Mouse (Mus musculus): ENCODE measurements around the gene Olfr430. TPM values are rescaled to one million over a fixed set of nuclear protein-coding genes. Genes with fewer than 3 reads are reported as not detected.
"Not testable (repeated sequence)": the region's sequence is repeated elsewhere in the genome, so short reads cannot be mapped to it uniquely, and the experiment has no call there.

The Olfr430 gene
- total and polyA plus RNA-seq, 2 experiments from 2014 or later = not detected

DNA sequence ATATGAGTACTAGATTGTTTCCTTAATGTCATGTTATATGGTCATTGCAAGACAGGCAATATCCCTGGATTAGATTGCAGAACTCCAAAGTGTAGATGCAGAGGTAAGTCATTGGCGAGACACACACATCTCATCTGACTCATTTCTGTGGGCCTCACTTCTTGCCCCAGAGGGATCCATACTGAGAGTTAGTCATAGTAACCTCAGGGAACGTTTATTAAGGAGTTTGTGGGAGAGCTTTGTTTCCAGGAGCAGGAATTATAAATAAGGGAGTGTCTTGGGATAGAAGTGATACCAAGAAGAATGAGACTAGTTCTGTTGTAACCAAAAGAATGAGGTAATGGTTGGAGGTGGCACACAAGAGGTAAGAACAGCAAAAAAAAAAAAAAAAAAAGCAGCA lies 17.5 kb upstream of the Olfr430 start, which contains the start of gene Olfr432:
Gene Olfr432, plus strand, starts transcription at position 313 of the 400 bp plus-strand sequence.
- ATAC-seq = no peak
- no peak for TF ChIP-seq CTCF (IDR thresholded peaks at IDR 0.05; ENCODE audit: low read depth)
- Histone ChIP-seq H3K4me2 (ENCODE audit: low read depth) (no peak within 1 kb of the TSS), H3K4me3 (ENCODE audit: low read depth, low read length) (no peak within 1 kb of the TSS), H3K9ac (no peak within 1 kb of the TSS), H3K9me3 (ENCODE audit: low read length) (no peaks in the 10 kb centered on the region), H3K4me1 (ENCODE audit: insufficient read depth) (no peaks in the 10 kb centered on the region), H3K27me3 (ENCODE audit: insufficient read depth, low read length) (no peaks in the 10 kb centered on the region), H3K36me3 (ENCODE audit: insufficient read depth) (no peaks in the 10 kb centered on the region), H3K27ac (ENCODE audit: low read depth, low read length) (no peak within 1 kb of the TSS)
- no peak for DNase-seq
- 74% methylated on average over 2 of the region's 2 CpGs for WGBS

DNA sequence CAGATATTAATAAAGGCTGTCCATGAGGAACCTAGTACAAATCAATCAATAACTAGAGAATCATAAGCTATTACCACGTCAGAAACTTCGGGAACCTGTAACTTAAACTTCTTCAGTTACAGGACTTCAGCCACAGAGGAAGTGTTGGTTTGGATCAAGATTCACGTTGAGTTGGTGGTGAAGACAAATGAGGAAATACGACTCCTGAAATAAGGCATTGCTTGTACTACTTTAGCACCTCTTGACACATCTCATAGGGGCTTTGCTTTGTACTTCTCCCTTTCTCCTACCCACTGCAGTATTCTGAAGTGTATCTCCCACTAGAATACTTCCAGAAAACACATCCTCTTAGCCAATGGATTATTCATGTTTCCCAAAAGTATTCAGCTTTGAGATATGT lies 17.0 kb upstream of the Olfr430 start:
- H3K9me3 ChIP-seq (ENCODE audit: low read length); DNase-seq; H3K27ac ChIP-seq (ENCODE audit: low read depth, low read length); H3K4me3 ChIP-seq (ENCODE audit: low read depth, low read length); H3K27me3 ChIP-seq (ENCODE audit: insufficient read depth, low read length); H3K9ac ChIP-seq; H3K36me3 ChIP-seq (ENCODE audit: insufficient read depth); H3K4me2 ChIP-seq (ENCODE audit: low read depth); ATAC-seq; H3K4me1 ChIP-seq (ENCODE audit: insufficient read depth): not testable (repeated sequence)
- 84% methylated on average over 4 of the region's 4 CpGs for WGBS

DNA sequence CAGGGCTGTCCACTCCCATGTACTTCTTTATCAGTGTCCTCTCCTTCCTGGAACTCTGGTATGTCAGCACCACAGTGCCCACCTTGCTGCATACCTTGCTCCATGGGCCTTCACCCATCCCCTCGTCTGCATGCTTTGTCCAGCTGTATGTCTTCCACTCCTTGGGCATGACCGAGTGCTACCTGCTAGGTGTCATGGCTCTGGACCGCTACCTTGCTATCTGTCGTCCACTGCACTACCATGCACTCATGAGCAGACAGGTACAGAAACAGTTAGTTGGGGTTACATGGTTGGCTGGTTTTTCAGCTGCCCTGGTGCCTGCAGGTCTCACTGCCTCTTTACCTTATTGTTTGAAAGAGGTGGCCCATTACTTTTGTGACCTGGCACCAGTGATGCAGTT lies 15.9 kb upstream of the Olfr430 start:
- no peak for TF ChIP-seq CTCF (IDR thresholded peaks at IDR 0.05; ENCODE audit: low read depth)
- DNase-seq = no peak
- Histone ChIP-seq H3K4me3 (ENCODE audit: low read depth, low read length) (no peak overlapping the region), H3K27ac (ENCODE audit: low read depth, low read length) (no peak overlapping the region), H3K9me3 (ENCODE audit: low read length) (no peaks in the 10 kb centered on the region), H3K9ac (no peak overlapping the region), H3K4me2 (ENCODE audit: low read depth) (no peak overlapping the region), H3K27me3 (ENCODE audit: insufficient read depth, low read length) (no peaks in the 10 kb centered on the region), H3K36me3 (ENCODE audit: insufficient read depth) (no peaks in the 10 kb centered on the region), H3K4me1 (ENCODE audit: insufficient read depth) (no peaks in the 10 kb centered on the region)
- WGBS = 94% methylated on average over 4 of the region's 4 CpGs
- ATAC-seq = no peak

- H3K9ac ChIP-seq = no peak overlapping the region
- H3K27ac ChIP-seq (ENCODE audit: low read depth, low read length) = no peak overlapping the region
- DNase-seq (no peak), ATAC-seq (no peak)
- H3K27me3 ChIP-seq (ENCODE audit: insufficient read depth, low read length) = no peaks in the 10 kb centered on the region
- H3K4me2 ChIP-seq (ENCODE audit: low read depth) = no peak overlapping the region
- no peak overlapping the region for H3K4me3 ChIP-seq (ENCODE audit: low read depth, low read length)
- WGBS = 91% methylated on average over 4 of the region's 4 CpGs
- TF ChIP-seq CTCF (IDR thresholded peaks at IDR 0.05; ENCODE audit: low read depth) = no peak
- no peaks in the 10 kb centered on the region for H3K4me1 ChIP-seq (ENCODE audit: insufficient read depth)
- no peaks in the 10 kb centered on the region for H3K9me3 ChIP-seq (ENCODE audit: low read length)
- H3K36me3 ChIP-seq (ENCODE audit: insufficient read depth) = no peaks in the 10 kb centered on the region
Measured at GRCm38 (mm10) chr1:174051515-174051914, 14.9 kb upstream of the Olfr430 start.

GRCm38 (mm10) chr1:174051931-174052536 lies 14.4 kb upstream of the Olfr430 start:
- WGBS = 86% methylated on average over 5 of the region's 5 CpGs
- Histone ChIP-seq H3K4me1 (ENCODE audit: insufficient read depth) (no peaks in the 10 kb centered on the region), H3K4me3 (ENCODE audit: low read depth, low read length) (no peak overlapping the region), H3K4me2 (ENCODE audit: low read depth) (no peak overlapping the region), H3K36me3 (ENCODE audit: insufficient read depth) (no peaks in the 10 kb centered on the region), H3K9me3 (ENCODE audit: low read length) (no peaks in the 10 kb centered on the region), H3K27ac (ENCODE audit: low read depth, low read length) (no peak overlapping the region), H3K9ac (no peak overlapping the region), H3K27me3 (ENCODE audit: insufficient read depth, low read length) (no peaks in the 10 kb centered on the region)
- no peak for TF ChIP-seq CTCF (IDR thresholded peaks at IDR 0.05; ENCODE audit: low read depth)
- ATAC-seq = no peak
- DNase-seq = no peak

DNA sequence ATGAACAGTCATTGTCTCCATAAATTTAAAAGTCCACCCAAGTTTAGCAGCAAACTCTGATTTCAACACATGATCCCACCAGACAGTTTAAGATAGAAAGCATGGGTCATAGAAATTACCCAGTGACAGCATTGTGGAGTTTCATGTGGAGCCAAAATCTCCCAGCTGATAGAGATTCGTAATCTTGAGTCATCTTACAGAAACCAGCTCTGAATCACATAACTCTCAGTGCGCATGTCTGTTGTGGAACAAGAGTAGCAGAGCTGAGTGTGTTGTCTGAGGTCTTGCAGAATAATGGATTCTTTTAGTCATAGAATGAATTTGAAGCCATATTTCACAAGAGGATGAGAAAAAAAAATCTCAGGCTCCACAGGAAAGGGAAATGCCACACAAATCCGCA lies 13.4 kb upstream of the Olfr430 start:
- DNase-seq = no peak
- H3K4me1 ChIP-seq (ENCODE audit: insufficient read depth) = no peaks in the 10 kb centered on the region
- no peaks in the 10 kb centered on the region for H3K27me3 ChIP-seq (ENCODE audit: insufficient read depth, low read length)
- H3K4me2 ChIP-seq (ENCODE audit: low read depth) = no peak overlapping the region
- no peak overlapping the region for H3K9ac ChIP-seq
- 82% methylated on average over 3 of the region's 3 CpGs for WGBS
- no peaks in the 10 kb centered on the region for H3K9me3 ChIP-seq (ENCODE audit: low read length)
- ATAC-seq = no peak
- TF ChIP-seq CTCF (IDR thresholded peaks at IDR 0.05; ENCODE audit: low read depth) = no peak
- H3K36me3 ChIP-seq (ENCODE audit: insufficient read depth) = no peaks in the 10 kb centered on the region
- H3K27ac ChIP-seq (ENCODE audit: low read depth, low read length) = no peak overlapping the region
- H3K4me3 ChIP-seq (ENCODE audit: low read depth, low read length) = no peak overlapping the region

DNA sequence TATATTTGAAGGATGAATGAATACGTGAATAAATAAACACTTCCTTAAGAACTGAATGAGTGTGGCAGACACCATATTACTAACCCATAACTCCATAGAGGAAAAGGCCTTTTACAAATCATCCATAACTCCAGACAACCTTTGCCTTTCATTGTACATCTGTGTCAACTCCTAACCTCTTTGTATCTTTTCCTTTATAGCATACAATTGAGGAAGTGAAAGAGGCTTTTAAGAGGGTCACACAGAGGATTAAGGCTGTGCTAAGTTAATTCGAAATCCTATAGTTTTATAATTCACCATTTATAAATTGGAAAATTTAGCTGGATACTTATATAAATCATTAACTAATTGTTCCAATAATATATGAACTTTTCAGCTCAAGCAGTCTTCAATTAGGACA lies 11.2 kb upstream of the Olfr430 start:
- H3K27me3 ChIP-seq (ENCODE audit: insufficient read depth, low read length) = no peaks in the 10 kb centered on the region
- WGBS = 80% methylated on average over 2 of the region's 2 CpGs
- ATAC-seq (no peak), DNase-seq (no peak)
- no peak for TF ChIP-seq CTCF (IDR thresholded peaks at IDR 0.05; ENCODE audit: low read depth)
- no peak overlapping the region for H3K4me3 ChIP-seq (ENCODE audit: low read depth, low read length)
- no peaks in the 10 kb centered on the region for H3K36me3 ChIP-seq (ENCODE audit: insufficient read depth)
- H3K4me1 ChIP-seq (ENCODE audit: insufficient read depth) = no peaks in the 10 kb centered on the region
- no peak overlapping the region for H3K9ac ChIP-seq
- no peak overlapping the region for H3K4me2 ChIP-seq (ENCODE audit: low read depth)
- no peaks in the 10 kb centered on the region for H3K9me3 ChIP-seq (ENCODE audit: low read length)
- H3K27ac ChIP-seq (ENCODE audit: low read depth, low read length) = no peak overlapping the region

Data from forebrain, postnatal 0 days (tissue).